Mouse (Mus musculus): ENCODE results near the gene 4930467E23Rik.
"Not testable (repeated sequence)": the region's sequence is repeated elsewhere in the genome, so short reads cannot be mapped to it uniquely, and the experiment has no call there.

DNA sequence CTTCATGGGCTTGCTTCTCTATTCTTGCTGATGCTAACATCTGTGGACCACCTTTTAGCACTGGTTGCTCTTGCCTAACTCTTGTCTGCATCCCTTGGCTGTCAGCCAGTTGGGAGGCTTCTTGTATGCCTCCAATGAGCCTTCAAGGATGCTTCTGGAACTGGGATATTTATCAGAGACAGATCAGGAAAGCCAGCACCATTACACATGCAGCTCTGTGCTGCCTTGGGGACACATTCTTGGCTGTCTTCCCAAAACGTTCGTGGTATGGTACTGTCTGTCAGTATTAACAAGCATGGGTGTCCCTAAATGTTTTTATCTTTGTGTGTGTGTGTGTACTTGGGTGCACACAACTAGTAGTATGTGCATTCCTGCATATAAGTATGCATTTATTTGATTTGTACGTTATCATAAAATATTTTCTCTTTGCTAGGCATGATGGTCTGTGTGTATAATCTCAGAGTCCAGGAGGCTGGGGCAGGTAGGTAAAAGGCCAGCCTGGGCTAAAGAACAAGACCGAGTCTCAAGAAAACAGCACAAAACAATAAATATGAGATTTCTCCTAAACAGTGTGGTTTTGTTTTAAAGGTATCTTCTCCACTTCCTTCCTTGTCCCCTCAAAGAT is 23.2 kb upstream of the 4930467E23Rik start:
- not testable (repeated sequence) for TF ChIP-seq EP300, CTCF (IDR thresholded peaks at IDR 0.05; ENCODE audit: low read depth)
